Mouse (Mus musculus): ENCODE data around the gene Srl.
A peak's percentile ranks its signal among the peaks of the same experiment; 100 is the strongest.
"Not testable (repeated sequence)": the region's sequence is repeated elsewhere in the genome, so short reads cannot be mapped to it uniquely, and the experiment has no call there.

Gene Srl

DNA sequence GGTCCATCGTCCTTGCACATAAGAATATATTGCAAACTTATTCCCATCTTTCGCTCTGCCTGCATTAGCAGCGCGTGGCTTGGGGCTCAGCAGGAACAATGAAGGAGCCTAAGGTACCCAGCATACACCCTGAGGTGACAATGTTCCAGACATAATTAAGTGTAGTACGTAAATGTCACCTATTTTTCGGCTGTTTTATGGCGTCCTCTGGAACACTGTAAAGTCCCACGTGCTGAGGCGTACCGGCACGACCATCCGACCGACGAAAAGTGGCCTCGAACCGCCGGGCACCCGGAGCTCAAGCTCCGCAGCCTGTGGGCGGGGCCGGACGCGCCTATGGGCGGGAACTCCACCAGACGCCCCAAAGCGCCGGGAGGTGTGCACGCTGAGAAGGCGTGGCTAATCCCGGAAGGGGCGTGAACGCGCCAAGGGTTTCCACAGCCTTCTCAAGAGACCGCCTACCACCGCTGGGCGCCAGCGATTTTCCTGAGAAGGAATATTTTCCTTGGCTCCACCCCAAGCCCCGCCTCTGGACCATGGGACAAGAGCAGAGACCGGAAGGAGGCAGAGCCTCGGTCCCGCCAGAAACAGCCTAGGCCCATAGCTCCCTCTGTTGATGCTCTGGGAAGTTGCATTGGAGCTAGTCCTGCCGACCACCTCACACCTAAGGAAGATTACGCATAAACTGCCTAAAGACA is at the start of gene Srl:
Srl (minus strand) TSS at position 316 of the 698 bp plus-strand sequence.
- peak; percentile 99 for DNase-seq (ENCODE audit: low read depth, low spot score)

- no peak for DNase-seq (ENCODE audit: low read depth, low spot score)
Observed at GRCm38 (mm10) chr16:4590236-4590635, 48.6 kb upstream of the Srl start.

GRCm38 (mm10) chr16:4587516-4588210 is 46.0 kb upstream of the Srl start:
- no peak for DNase-seq (ENCODE audit: low read depth, low spot score)

DNA sequence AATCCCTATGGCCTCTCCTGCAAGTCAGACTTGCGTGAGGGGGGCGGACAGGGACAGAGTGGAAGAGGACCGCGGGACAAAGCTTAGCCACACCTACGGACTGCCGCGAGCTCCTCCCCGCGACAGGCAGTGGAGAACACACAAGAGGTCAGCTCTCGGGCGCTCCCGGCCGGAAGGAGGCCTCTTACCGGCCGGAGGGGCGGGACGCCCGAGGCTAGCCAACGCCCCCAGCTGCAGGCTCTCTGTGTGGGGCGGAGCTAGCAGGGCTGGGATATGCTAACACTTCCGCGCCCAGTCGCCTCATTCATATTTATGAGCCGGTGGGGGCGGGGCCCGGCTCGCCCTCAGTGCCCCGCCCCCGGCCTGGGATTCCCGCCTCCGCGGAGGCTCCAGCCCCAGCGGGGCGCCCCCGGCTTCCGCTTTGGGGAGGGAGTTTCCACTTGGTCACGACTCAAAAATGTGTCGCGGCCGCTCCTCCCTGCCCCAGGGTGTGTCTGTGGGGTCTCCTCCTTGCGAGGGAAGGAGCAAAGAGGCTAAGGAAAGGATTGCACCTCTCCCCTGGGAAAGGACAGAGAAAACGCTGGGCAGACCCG is 45.0 kb upstream of the Srl start:
- DNase-seq (ENCODE audit: low read depth, low spot score), result peak; percentile 80

DNA sequence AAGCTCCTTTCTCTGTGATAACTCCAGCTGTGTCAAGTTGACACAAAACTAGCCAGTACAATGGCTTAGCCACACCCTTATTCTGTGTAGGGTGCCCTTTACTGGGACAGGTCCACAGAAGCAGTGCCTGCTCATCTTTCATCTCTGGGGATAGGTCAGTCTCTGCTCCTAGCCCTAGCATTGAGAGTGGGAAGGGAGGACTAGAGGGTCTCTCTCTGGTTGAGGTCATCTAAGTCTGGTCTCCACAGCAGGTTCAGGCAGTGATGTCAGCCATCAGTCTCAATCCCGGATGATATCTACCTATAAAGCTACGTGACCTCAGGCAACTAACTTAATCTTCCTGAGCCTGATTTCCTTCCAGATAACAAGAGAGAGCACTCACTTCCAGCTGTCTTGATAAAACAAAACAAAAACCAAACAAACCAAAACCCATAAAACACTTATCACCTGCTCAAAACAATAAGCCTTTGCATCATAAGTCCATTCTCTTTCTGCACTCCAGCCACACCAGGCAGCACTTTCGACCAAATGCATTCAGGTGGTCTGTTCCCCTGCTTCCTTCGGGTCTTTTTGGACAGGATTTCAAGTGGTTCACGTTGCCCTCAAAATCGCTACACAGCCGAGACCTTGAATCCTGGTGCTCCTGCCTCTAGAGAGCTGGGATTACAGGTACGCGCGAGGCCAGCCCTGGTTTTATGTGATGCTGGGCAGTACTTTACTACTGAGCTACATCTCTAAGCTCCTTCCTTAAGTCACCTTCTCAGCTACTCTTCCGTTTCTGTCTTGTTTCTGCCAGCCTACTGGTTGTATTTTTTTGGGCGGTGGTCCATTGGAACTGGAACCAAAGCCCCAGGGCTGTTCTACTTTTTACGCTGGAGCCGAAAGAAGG is 44.3 kb upstream of the Srl start:
- no peak for DNase-seq (ENCODE audit: low read depth, low spot score)

DNA sequence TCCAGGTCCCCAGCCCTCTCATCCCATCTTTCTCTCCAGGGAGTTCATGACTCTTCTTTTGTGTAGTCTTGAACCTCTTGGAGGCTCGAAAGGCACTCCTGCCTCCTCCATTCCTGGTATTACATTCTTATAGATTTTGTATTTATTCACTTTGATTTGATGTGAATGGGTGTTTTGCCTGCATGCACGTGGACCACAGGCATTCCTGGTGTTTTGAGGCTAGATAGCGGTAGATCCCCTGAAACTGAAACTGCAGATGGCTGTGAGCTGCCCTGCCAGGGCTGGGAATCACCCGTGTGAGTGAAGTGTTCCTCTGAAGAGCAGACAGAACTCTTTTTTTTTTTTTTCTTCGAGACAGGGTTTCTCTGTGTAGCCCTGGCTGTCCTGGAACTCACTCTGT is 42.8 kb upstream of the Srl start:
- no peak for DNase-seq (ENCODE audit: low read depth, low spot score)

DNA sequence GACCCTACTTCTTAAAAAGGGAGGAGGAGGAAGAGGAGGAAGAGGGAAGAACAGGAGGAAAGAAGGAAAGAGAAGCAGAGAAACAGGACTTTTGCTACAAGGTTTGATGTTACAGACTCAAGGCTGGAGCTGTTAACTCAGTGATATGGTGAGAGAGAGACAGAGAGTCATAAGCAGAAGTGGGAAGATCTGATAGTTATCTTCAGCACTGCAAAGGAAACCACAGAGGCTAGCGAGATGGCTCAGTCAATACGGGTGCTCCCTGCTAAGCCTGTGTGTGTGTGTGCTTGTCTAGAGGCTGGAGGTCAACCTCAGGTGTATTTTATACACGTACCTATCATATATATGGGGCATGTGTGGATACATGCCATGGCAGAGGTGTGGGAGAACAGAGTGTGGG is 42.2 kb upstream of the Srl start:
- DNase-seq (ENCODE audit: low read depth, low spot score), result no peak

GRCm38 (mm10) chr16:4581179-4581578 is 39.6 kb upstream of the Srl start:
- not testable (repeated sequence) for DNase-seq (ENCODE audit: low read depth, low spot score)

DNA sequence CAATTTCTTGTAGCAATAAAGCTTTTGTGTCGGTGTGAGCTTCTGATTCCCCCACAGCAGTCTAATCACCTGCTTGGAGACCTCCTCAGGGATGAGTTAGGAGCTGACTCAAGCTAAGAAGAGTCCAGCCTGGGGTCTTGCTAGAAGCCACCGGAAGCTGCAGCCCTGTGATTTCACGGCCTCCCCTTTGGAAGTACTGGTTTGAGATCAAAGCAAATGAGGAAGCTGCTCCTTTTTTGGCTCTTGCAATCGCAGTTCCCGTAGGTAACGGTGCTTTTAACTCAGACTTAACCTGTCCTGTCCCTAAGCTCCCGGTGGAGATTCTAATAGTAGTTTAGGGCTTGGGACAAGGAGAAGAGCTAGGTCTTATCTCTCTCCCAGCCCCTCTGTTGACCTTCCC is 37.0 kb upstream of the Srl start:
- no peak for DNase-seq (ENCODE audit: low read depth, low spot score)

GRCm38 (mm10) chr16:4576873-4577272 is 35.3 kb upstream of the Srl start:
- DNase-seq (ENCODE audit: low read depth, low spot score), result no peak

DNA sequence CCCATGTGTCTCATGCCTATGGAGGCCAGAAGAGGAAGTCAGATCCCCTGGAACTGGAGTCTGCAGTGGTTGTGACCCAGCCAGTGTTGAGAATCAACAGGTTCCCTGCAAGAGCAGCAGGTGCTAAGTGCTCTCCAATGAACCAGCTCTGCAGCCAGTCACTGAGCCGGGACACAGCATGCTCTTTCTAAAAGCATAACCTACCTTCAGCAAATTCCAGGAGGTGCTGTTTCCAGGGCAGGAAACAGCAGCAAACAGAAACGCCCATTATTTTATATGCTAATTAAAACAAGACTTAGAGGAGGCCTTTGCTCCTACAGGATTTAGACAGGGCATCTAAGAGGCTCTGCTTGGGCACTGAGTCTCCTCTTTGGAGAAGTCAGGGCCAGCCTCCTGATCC is 34.4 kb upstream of the Srl start:
- no peak for DNase-seq (ENCODE audit: low read depth, low spot score)

GRCm38 (mm10) chr16:4570737-4571136 is 29.1 kb upstream of the Srl start:
- DNase-seq (ENCODE audit: low read depth, low spot score), result no peak

DNA sequence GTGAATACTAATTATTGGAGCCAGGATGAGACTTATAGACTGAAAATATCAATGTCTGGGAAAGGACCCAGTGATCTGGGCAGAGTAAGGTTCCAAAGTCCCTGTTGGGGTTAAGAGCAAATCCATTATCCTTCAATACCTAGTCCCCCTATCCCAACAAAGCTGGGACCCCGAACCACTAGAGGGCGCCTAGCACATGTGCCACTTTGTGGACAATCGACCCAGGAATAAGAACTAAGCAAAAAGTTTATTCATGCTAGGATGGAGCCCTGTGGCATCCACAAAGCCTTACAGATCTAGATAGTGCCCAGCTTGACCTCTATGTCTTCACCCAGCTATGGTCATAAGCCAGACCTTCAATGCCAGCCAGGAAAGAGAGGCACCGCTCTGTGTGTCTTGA is 26.3 kb upstream of the Srl start:
- no peak for DNase-seq (ENCODE audit: low read depth, low spot score)

- no peak for DNase-seq (ENCODE audit: low read depth, low spot score)
Observed at GRCm38 (mm10) chr16:4560145-4560952, 18.7 kb upstream of the Srl start.

GRCm38 (mm10) chr16:4559715-4560144 is 18.1 kb upstream of the Srl start, which contains the start of gene Tfap4:
Gene Tfap4, minus strand, starts transcription at chr16:4559854.
- peak; percentile 86 for DNase-seq (ENCODE audit: low read depth, low spot score)

DNA sequence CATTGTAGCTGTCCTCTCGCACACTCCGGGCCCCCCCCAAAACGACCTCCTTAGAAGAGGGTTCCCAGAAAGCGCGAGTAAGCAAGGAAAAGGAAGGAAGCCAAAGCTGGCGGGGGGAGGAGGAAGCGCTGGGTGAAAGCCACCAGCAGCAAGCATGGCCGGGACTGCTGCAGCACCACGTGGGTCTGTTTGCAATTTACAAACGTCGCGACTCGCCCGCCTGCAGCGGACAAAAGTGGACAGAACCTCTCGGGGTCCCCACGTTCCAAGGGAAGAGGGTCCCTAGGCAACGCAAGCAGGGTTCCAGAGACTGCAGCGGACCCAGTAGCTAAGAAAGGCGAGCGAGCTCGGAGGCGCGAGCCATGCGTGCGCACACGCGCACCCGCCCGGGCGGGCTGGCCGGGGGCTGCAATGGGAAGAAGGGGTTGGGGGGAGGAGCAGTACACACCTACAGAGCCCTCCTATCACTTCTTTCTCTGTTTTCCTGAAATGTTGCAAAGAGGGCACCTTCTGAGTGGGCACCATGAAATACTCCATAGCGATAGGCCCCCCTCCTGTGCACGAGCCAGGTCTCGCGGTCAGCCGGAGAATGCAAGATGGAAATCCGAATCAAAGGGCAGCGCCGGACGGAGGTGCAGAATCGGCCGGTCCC is 17.5 kb upstream of the Srl start:
- no peak for DNase-seq (ENCODE audit: low read depth, low spot score)

- DNase-seq (ENCODE audit: low read depth, low spot score), result peak; percentile 93
Observed at GRCm38 (mm10) chr16:4558384-4558979, 16.9 kb upstream of the Srl start.

- no peak for DNase-seq (ENCODE audit: low read depth, low spot score)
Observed at GRCm38 (mm10) chr16:4557949-4558348, 16.3 kb upstream of the Srl start.

DNA sequence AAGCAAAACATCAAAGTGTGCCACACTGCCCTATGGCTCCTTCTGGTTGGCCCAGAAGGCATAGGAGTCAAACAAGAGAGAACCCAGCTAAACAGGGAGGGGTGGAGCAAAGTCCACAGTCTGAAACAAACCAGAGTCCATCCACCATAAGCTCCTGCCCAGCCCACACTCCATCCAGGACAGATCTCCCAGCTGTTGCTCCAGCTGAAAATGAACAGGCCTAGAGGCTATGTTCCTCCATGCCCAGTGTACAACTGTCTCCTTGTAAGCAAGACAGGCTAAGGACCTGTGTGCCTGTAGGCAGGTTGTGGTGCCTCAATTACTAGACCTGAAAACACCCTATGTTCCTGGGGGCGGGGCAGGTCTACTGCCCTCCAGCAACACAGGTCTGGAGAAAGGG is 15.5 kb upstream of the Srl start:
- DNase-seq (ENCODE audit: low read depth, low spot score), result no peak

DNA sequence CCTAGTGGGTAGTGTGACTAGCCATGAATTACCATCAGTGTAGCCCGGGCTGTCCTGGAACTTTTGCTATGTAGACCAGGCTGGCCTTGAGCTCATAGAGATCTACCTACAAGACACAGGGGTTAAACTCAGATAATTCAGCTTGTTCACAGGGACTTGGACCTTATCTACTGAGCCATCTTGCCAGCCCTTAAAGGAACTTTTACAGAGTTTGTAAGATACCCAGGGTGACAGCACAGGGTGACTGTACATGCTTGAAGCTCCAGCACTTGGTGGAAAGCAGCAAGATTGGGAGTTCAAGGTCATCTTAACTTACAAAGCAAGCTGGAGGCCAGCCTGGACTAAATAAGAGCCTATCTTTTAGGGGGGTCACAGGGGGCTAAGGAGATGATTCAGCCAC is 13.9 kb upstream of the Srl start:
- DNase-seq (ENCODE audit: low read depth, low spot score), result no peak
